Mouse (Mus musculus) CH12.LX (cell line): Measurements from ENCODE around the gene Dph2. TPM values are rescaled to one million over a fixed set of nuclear protein-coding genes. Genes with fewer than 3 reads are reported as not detected.

Experiments
- DNase-seq: peaks from one replicate; pipeline ENCODE4 v3.0.0-alpha.2; 2013; ENCODE audit errors: extremely low read depth
- H3K27ac ChIP-seq: 2 replicates; pipeline ENCODE4 v1.5.1; 2012; ENCODE audit warnings: low read depth, mild to moderate bottlenecking, control low read depth, moderate library complexity; ENCODE audit not compliant: insufficient read depth
- H3K27me3 ChIP-seq: replicated peaks from 2 replicates; pipeline ENCODE3; 2012; ENCODE audit warnings: inconsistent platforms
- H3K36me3 ChIP-seq, 2 experiments: replicated peaks in 1 of 2; 2 replicates each; pipeline versions ENCODE3 to v1.6.1; 2012; ENCODE audit warnings: inconsistent platforms in 1 of 2, low read length in 1 of 2, mild to moderate bottlenecking in 1 of 2, mixed read lengths in 1 of 2, moderate library complexity in 1 of 2; ENCODE audit not compliant: control insufficient read depth in 1 of 2, insufficient read depth in 1 of 2
- H3K4me1 ChIP-seq, 2 experiments: 2 replicates each; pipeline ENCODE4 v1.6.1; 2012; ENCODE audit warnings: inconsistent platforms in 1 of 2, moderate library complexity in 1 of 2; ENCODE audit not compliant: insufficient read depth in 2 of 2, control insufficient read depth in 1 of 2
- H3K4me2 ChIP-seq: 2 replicates; pipeline ENCODE4 v1.6.1; 2012; ENCODE audit warnings: low read depth, mild to moderate bottlenecking, control low read depth; ENCODE audit not compliant: poor library complexity, insufficient read depth, severe bottlenecking
- H3K4me3 ChIP-seq, 3 experiments: fragments of 150-350 bp in 1 of 3; sonication (generic) in 1 of 3; replicated peaks in 1 of 3; 2 replicates each; pipeline versions ENCODE3 to v1.5.1; 2011 to 2012; ENCODE audit warnings: low read depth in 2 of 3, low read length in 2 of 3, mild to moderate bottlenecking in 2 of 3, moderate library complexity in 2 of 3, control low read depth in 1 of 3, improper control_type of control experiment in 1 of 3, inconsistent platforms in 1 of 3, mixed read lengths in 1 of 3; ENCODE audit not compliant: poor library complexity in 1 of 3
- H3K79me2 ChIP-seq: replicated peaks from 2 replicates; pipeline ENCODE4 v1.6.1; 2012; ENCODE audit warnings: mild to moderate bottlenecking, moderate library complexity; ENCODE audit not compliant: control insufficient read depth, poor library complexity, insufficient read depth, severe bottlenecking; ENCODE audit errors: extremely low read depth
- H3K9ac ChIP-seq: 2 replicates; pipeline ENCODE4 v1.6.1; 2012; ENCODE audit warnings: low read depth, mild to moderate bottlenecking, control low read depth, moderate library complexity; ENCODE audit not compliant: insufficient read depth
- H3K9me3 ChIP-seq: replicated peaks from 2 replicates; pipeline ENCODE3; 2012; ENCODE audit warnings: low read length, inconsistent platforms, mixed read lengths
- BHLHE40 ChIP-seq: IDR thresholded peaks from 2 replicates; pipeline ENCODE4 v1.6.1; 2011; ENCODE audit warnings: mild to moderate bottlenecking, low read depth, low read length, improper control_type of control experiment
- CHD1 ChIP-seq: IDR thresholded peaks from 2 replicates; pipeline ENCODE4 v1.6.1; 2012; ENCODE audit warnings: low read depth, low read length, improper control_type of control experiment, inconsistent platforms
- CTCF ChIP-seq, 2 experiments: IDR thresholded peaks in 1 of 2; conservative IDR thresholded peaks in 1 of 2; 2 replicates each; pipeline ENCODE4 v1.5.1; 2011 to 2012; ENCODE audit warnings: low read depth in 2 of 2, low read length in 2 of 2, improper control_type of control experiment in 1 of 2, inconsistent platforms in 1 of 2, mild to moderate bottlenecking in 1 of 2, moderate library complexity in 1 of 2
- E2F4 ChIP-seq: IDR thresholded peaks from 2 replicates; pipeline ENCODE4 v1.6.1; 2011; ENCODE audit warnings: low read depth, low read length, improper control_type of control experiment; ENCODE audit not compliant: insufficient replicate concordance
- ELF1 ChIP-seq: IDR thresholded peaks from 2 replicates; pipeline ENCODE4 v1.6.1; 2014; ENCODE audit warnings: low read depth, mild to moderate bottlenecking, inconsistent platforms, low read length, improper control_type of control experiment
- EP300 ChIP-seq: IDR thresholded peaks from 2 replicates; pipeline ENCODE4 v1.6.1; 2011; ENCODE audit warnings: low read length, improper control_type of control experiment
- ETS1 ChIP-seq: conservative IDR thresholded peaks from 2 replicates; pipeline ENCODE4 v1.6.1; 2012; ENCODE audit warnings: low read depth, mild to moderate bottlenecking, inconsistent platforms, low read length, improper control_type of control experiment, moderate library complexity
- IRF4 ChIP-seq: IDR thresholded peaks from 2 replicates; pipeline ENCODE4 v1.6.1; 2014; ENCODE audit warnings: low read depth, mild to moderate bottlenecking, inconsistent platforms, low read length, improper control_type of control experiment
- JUN ChIP-seq: IDR thresholded peaks from 2 replicates; pipeline ENCODE4 v1.6.1; 2011; ENCODE audit warnings: low read depth, mild to moderate bottlenecking, low read length, improper control_type of control experiment, moderate library complexity; ENCODE audit not compliant: insufficient read depth
- JUND ChIP-seq: conservative IDR thresholded peaks from 2 replicates; pipeline ENCODE4 v1.6.1; 2011; ENCODE audit warnings: low read depth, low read length, improper control_type of control experiment
- KAT2A ChIP-seq: IDR thresholded peaks from 2 replicates; pipeline ENCODE4 v1.6.1; 2012; ENCODE audit warnings: low read length, improper control_type of control experiment, inconsistent platforms; ENCODE audit not compliant: insufficient replicate concordance
- MEF2A ChIP-seq: IDR thresholded peaks from 2 replicates; pipeline ENCODE4 v1.6.1; 2014; ENCODE audit warnings: low read depth, mild to moderate bottlenecking, inconsistent platforms, low read length, improper control_type of control experiment, borderline replicate concordance
- MXI1 ChIP-seq: IDR thresholded peaks from 2 replicates; pipeline ENCODE4 v1.6.1; 2011; ENCODE audit warnings: mild to moderate bottlenecking, low read depth, low read length, improper control_type of control experiment
- NELFE ChIP-seq: IDR thresholded peaks from 2 replicates; pipeline ENCODE4 v1.6.1; 2011; ENCODE audit warnings: low read depth, low read length, improper control_type of control experiment
- POLR2A ChIP-seq: IDR thresholded peaks from 2 replicates; pipeline ENCODE4 v1.6.1; 2011; ENCODE audit warnings: low read depth, mild to moderate bottlenecking, improper control_type of control experiment, low read length
- POLR2AphosphoS2 ChIP-seq: IDR thresholded peaks from 2 replicates; pipeline ENCODE4 v1.6.1; 2011; ENCODE audit warnings: low read depth, low read length, improper control_type of control experiment
- SIN3A ChIP-seq: IDR thresholded peaks from 2 replicates; pipeline ENCODE4 v1.6.1; 2012; ENCODE audit warnings: low read length, improper control_type of control experiment, inconsistent platforms
- TCF12 ChIP-seq: IDR thresholded peaks from 2 replicates; pipeline ENCODE4 v1.6.1; 2014; ENCODE audit warnings: low read depth, mild to moderate bottlenecking, inconsistent platforms, low read length, improper control_type of control experiment
- USF1 ChIP-seq: IDR thresholded peaks from 2 replicates; pipeline ENCODE4 v1.6.1; 2014; ENCODE audit warnings: low read depth, mild to moderate bottlenecking, inconsistent platforms, low read length, improper control_type of control experiment
- ZC3H11A ChIP-seq: IDR thresholded peaks from 2 replicates; pipeline ENCODE4 v1.6.1; 2012; ENCODE audit warnings: low read depth, mild to moderate bottlenecking, inconsistent platforms, low read length, improper control_type of control experiment
- ZMIZ1 ChIP-seq: IDR thresholded peaks from 2 replicates; pipeline ENCODE4 v1.6.1; 2012; ENCODE audit warnings: low read depth, mild to moderate bottlenecking, inconsistent platforms, low read length, improper control_type of control experiment
- dilution Hi-C: fragments of 300-500 bp; cut with MboI; formaldehyde crosslinking; loops from 2 replicates; pipeline ENCODE4 v1.14.3; 2020; ENCODE audit warnings: low sequenced_read_pairs; ENCODE audit not compliant: extremely low pct_unique_long_range_greater_than_20kb, extremely low pct_ligation_motif_present
- in situ Hi-C: fragments of 300-500 bp; cut with MboI; formaldehyde crosslinking; loops from 3 replicates; pipeline ENCODE4 v1.14.3; 2019; ENCODE audit warnings: low sequenced_read_pairs, low pct_ligation_motif_present, low pct_unique_long_range_greater_than_20kb, mixed read lengths
- polyA plus RNA-seq: library from polyadenylated mRNA; unstranded; fragments of >175 nt; gene quantifications from 2 replicates; pipeline ENCODE4 v1.2.1, GENCODE M21; 2012; ENCODE audit warnings: low read depth; ENCODE audit not compliant: insufficient read length
- total RNA-seq, 2 experiments: library from RNA; depleted of rRNA; stranded (reverse); fragments of 300-350 nt in 1 of 2; fragments of >200 nt in 1 of 2; gene quantifications; 2 replicates each; pipeline ENCODE4 v1.2.3; 2012 to 2014

The Dph2 gene
- total and polyA plus RNA-seq, 3 experiments, result 19.8 to 21.5 (median 20.8) TPM

GRCm38 (mm10) chr4:117843101-117843500 lies 48.7 kb downstream of the Dph2 start:
- peaks cover 19 to 83% of the 10 kb centered on the region in 2 experiments for H3K36me3 ChIP-seq
- H3K27me3 ChIP-seq, result no peaks in the 10 kb centered on the region
- no peaks in the 10 kb centered on the region for H3K9me3 ChIP-seq
- H3K9ac ChIP-seq, result no peak overlapping the region
- DNase-seq, result no peak
- H3K79me2 ChIP-seq, result no peaks in the 10 kb centered on the region
- dilution Hi-C loops, result no loop called here
- in situ Hi-C loops, result loop anchor here (25.0 kb wide), 1 partner anchor 244 kb away; no protein-coding TSS in a partner anchor
- H3K4me2 ChIP-seq, result no peak overlapping the region
- TF ChIP-seq EP300, result no peak
- no peak overlapping the region for H3K27ac ChIP-seq
- H3K4me1 ChIP-seq, result peaks cover 0 to 14% of the 10 kb centered on the region in 2 experiments; a peak in 2 of 4 replicates
- no peak overlapping the region for H3K4me3 ChIP-seq

DNA sequence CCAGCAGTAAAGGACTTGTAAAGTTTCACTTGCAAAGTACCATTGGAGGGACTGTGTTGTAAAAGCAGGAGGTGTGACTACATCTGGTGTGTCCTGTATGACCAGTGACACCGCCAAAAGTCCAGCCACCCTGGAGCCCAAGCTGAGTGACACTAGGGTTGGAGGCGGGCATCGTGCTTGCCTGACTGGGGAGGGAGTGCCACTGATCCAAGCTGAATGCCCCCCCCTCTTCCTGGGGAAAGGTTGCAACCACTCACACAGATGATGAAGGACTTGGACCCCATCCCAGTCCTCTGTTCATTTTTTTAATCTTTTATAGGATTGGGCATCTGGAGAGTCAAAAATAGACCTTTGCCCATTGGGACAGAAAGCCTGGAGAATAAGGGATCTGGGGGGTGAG lies 50.3 kb downstream of the Dph2 start:
- Histone ChIP-seq H3K4me1 (peaks cover 0 to 23% of the 10 kb centered on the region in 2 experiments; a peak in 3 of 4 replicates), H3K4me3 (no peak overlapping the region), H3K4me2 (no peak overlapping the region), H3K79me2 (no peaks in the 10 kb centered on the region), H3K9ac (no peak overlapping the region), H3K27me3 (no peaks in the 10 kb centered on the region), H3K27ac (no peak overlapping the region), H3K36me3 (peaks cover 17 to 73% of the 10 kb centered on the region in 2 experiments), H3K9me3 (no peaks in the 10 kb centered on the region)
- in situ Hi-C loops (loop anchor here (25.0 kb wide), 1 partner anchor 246 kb away; no protein-coding TSS in a partner anchor), dilution Hi-C loops (no loop called here)
- no peak for DNase-seq
- TF ChIP-seq POLR2AphosphoS2 (no peak), USF1 (no peak), CHD1 (no peak), IRF4 (no peak), JUN (no peak), POLR2A (no peak), ELF1 (no peak), MXI1 (no peak), NELFE (no peak), JUND (no peak)

DNA sequence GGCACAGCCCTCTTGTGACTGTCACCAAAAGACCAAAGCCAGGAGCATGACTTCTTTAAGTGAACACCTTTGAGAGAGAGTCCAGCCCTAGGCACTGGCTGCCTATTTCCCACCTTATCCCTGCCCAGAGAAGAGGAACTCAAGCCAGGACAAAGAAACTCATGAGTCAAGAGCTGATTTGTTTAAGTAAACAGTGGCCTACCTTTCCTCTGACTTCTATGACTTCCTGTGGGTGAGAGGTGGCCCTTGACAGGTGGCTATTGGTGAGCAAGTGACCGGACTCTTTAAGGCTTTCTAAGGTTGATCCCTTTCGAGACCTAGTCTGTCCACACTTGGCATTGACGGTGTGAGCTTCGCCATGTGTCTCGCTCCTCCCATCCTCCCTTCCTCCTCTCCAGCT lies 51.0 kb downstream of the Dph2 start:
- Histone ChIP-seq H3K4me2 (no peak overlapping the region), H3K27me3 (no peaks in the 10 kb centered on the region), H3K36me3 (peaks cover 11 to 66% of the 10 kb centered on the region in 2 experiments), H3K4me1 (peaks cover 0 to 23% of the 10 kb centered on the region in 2 experiments; a peak in 3 of 4 replicates), H3K27ac (no peak overlapping the region), H3K4me3 (no peak overlapping the region), H3K9me3 (no peaks in the 10 kb centered on the region), H3K79me2 (no peaks in the 10 kb centered on the region), H3K9ac (no peak overlapping the region)
- in situ Hi-C loops (loop anchor here (25.0 kb wide), 1 partner anchor 246 kb away; no protein-coding TSS in a partner anchor), dilution Hi-C loops (no loop called here)
- no peak for DNase-seq
- TF ChIP-seq TCF12, result no peak
- TF ChIP-seq ETS1, result no peak
- TF ChIP-seq NELFE, result no peak
- no peak for TF ChIP-seq ZMIZ1
- TF ChIP-seq BHLHE40, result no peak
- no peak for TF ChIP-seq MEF2A
- TF ChIP-seq SIN3A, result no peak
- no peak for TF ChIP-seq ELF1
- no peak for TF ChIP-seq MXI1
- TF ChIP-seq E2F4, result no peak
- no peak for TF ChIP-seq POLR2A
- TF ChIP-seq KAT2A, result no peak
- no peak for TF ChIP-seq ZC3H11A
- no peak for TF ChIP-seq CTCF (conservative IDR thresholded peaks at IDR 0.05 in 1 of 2, IDR thresholded peaks at IDR 0.05 in 1 of 2; ENCODE audit: low read depth in 2 of 2, low read length in 2 of 2)
